Mouse (Mus musculus) right cerebral cortex, postnatal 4 days (tissue): ENCODE results near the gene Xpo1.
"Not testable (repeated sequence)": the region's sequence is repeated elsewhere in the genome, so short reads cannot be mapped to it uniquely, and the experiment has no call there.

Experiments
- DNase-seq: peaks from one replicate; pipeline ENCODE4 v3.0.0-alpha.2; 2022

Gene Xpo1

DNA sequence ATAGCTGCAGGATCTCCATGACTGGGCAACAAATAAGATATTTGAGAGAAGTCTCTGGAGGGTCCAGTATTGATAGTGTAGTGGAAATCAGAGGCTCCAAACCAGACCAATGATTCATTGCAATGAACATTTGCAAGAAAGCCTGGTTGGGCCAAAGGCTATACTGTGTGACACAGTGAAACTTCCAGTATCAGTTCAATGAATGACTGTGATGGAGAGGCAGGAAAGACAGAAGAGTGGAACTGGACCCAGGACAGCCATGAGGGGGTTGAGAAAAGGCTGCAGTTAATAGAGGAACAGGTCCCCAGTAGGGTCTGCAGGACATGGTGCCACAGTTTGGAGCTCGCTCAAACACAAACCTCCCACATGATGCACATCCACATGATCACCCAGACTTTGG, 44.1 kb downstream of the Xpo1 start:
- DNase-seq = no peak

DNA sequence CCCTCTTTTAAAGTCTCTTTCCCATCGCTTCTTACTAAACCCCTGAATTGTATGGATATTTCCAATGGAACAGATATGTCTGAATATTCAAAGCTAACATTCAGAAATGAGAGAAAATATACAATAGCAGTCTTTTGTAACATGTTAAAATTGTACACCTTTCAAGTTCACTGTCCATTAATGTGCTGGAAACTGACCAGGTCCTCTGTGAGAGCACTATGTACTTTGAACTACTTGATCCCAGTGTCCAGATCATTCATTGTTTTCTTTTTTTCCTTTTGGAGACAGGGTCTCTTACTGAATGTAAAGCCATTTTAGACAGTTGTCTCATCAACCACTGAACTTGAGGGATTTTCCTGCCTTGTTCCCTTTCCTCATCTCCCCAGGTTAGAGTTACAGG, 47.3 kb downstream of the Xpo1 start:
- DNase-seq = no peak

DNA sequence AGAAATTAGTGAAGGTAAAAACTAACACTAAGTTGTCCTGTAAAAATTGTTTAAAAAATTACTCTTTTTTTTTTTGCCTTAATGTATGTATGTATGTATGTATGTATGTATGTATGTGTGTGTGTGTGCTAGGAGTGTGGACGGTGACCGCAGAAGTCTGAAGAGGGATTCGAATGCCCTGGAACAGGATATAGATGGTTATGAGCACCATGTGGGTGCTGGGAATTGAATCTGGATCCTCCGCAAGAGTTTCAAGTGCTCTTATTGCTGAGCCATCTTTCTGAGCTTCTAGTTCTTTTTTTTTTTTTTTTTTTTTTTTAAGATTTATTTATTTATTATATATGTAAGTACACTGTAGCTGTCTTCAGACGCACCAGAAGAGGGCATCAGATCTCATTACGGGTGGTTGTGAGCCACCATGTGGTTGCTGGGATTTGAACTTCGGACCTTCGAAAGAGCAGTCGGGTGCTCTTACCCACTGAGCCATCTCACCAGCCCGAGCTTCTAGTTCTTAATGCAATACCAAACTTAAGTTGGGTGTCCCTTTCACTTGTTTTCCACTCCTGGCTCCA, 49.3 kb downstream of the Xpo1 start:
- DNase-seq = not testable (repeated sequence)

DNA sequence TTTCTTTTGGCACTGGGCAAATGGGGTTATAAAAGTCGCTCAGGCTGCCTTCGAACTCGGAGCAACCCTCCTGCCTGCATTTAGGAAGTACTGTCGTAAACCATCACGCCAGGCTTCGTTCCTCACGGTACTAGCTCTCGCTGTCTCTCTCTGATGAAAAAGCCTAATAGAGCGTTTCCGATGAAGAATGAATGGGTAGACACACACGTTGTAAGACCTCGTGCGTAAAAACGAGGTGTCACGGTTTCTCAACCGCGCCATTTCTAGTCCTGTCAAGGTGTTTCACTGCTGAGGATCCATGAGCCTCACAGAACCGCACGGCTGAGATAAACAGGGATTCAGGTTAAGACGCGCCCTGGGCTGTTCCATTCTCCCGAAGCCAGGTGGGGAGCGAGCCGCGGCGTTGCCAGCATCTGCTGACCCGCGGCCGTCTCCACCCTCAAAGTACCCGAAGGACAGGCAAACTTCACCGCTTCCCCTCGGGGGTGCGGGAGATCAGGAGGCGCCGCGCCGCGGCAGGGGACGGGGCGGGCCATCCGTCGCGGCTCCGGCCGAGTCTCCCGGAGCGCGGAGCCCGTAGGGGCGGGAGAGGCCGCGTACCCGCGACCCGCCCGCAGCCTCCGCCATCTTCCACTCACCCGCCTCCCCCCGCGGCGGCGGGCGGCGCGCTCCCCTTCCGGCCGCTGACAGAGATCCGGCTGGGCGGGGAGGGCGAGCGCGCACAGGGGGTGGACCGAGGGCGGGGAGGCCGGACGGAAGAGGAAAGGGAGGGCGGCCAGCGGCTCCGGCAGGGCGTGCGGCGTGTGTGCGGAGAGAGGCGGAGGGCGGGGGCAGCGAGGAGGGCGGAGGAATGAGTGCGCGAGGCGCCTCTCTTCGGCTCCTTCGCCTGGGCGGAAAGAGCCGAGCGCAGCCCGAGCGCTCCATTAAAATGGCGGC, 50.1 kb downstream of the Xpo1 start:
- DNase-seq = peak; percentile 93

DNA sequence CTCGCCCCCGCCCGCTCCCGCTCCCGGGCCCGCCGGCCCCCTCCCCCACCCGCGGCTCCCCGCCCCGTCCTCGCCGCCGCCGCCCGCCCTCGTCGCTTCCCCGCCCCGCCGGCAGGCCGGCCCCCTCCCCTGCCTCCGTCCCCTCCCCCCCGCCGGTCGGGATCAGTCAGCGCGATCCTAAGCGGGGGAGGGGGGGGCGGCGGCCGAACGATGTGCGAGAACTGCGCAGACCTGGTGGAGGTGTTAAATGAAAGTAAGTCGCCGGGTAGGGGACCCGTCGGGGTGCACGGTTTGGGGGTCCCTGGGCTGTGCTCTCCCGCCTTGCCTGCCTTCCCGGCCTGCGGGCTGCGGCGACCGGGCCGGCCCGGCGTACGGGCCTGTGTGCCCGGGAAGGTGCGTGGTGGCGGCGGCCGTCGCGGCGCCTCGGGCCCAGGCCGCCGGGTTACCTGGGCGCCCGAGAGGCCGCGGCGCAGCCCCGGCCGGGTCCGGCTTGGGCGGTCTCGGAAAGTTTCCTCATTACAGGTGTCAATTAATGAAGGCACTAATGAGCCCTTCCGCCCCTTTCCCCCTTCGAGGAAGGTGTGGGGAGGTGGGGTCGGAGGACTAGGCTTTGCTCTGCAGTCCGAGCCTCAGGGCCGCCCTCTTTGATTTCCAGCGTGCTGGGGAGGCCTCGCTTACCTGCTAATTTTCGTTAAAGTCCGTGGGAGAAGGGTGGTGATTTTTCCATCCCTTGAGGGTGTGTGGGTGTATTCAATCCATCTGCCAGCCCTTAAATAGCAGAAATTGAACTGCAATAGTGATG, 51.1 kb downstream of the Xpo1 start, which contains the start of gene Usp34:
Gene Usp34, plus strand, starts transcription at position 132 of the 802 bp plus-strand sequence.
- peak; percentile 79 for DNase-seq

DNA sequence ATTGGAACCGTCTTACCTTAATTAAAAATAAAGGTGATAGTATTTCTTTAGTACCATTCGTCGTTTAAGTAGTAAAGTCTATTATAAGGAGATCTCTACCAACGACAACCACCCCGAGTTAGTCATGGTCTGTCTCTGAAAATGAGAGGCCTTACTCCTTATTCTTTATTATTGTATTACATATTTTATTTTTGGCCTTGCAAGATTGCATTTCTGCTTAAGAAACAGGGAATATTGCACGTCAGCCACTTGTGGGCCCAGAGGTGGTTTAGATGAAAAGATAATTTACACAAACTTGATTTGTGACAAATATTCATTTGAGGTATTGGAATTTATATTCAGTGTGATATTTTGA, 51.7 kb downstream of the Xpo1 start:
- DNase-seq = no peak

DNA sequence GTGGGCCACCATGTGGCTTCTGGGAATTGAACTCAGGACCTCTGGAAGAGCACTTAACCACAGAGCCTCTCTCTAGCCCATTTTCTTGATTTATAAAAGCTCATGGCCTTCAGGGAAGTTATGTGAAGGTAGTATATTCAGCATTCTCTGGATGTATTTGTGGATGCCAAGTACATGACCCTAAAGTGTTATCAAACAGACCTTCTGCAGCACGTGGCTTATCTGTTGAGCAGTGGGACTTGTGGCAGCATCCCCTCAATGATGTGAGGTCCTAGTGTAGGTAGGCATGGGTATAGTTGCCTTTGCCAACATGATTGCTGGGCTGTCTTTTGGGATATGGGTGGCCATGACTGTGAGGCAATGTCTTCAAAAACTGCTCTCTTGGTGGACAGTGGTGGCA, 57.7 kb downstream of the Xpo1 start:
- DNase-seq = no peak

DNA sequence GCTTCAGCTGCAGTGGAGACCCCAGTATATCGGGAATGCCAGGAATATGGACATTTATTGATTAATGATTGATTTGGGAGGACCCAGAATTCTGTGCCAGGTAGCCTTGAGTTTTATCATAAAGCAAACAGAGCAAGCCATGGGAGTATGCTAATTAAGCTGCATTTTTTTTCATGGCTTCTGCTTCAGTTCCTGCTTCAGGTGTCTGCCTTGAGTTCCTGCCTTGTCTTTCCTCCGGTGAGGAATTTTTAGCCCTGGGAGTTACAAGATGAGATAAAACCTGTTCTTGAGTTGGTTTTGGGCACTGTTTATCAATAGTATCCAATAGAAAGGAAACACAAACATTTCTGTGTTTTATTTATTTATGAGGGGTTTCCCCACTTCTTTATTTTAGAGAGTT, 73.6 kb downstream of the Xpo1 start:
- DNase-seq = no peak

DNA sequence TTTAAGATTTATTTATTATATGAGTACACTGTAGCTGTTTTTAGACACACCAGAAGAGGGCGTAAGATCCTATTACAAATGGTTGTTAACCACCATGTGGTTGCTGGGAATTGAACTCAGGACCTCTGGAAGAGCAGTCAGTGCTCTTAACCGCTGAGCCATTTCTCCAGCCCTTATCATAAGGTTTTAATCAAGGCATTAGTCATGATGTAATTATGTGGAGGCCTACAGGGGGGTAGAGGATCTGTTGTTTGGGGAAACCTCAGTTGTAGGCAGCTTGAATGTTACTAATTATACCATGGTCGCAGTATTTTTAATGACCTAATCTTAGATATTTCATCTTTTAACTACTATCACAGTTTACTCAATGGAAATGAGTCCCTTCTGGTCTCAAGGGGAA, 76.3 kb downstream of the Xpo1 start:
- DNase-seq = no peak

DNA sequence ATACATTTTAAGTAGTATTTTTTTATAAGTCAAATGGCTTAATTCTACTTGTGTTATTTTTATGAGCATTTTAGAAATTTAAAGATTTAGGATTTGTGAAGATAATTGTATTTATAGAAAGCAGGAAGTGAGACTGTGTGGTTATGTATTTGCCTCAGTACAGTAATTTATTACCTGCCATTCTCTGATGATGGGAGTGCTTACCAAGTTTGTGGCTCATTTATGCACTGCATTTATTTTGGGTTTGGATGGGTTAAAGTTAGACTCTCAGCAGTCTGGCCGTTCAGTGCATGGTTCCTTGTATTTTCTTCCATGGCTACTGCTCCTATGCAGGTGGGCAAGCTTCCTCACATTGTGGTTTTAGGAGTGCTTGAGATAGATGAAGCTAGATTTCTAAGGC, 79.3 kb downstream of the Xpo1 start:
- DNase-seq = no peak
